Mouse (Mus musculus): Measurements from ENCODE around the gene Cdon. TPM values are rescaled to one million over a fixed set of nuclear protein-coding genes. Genes with fewer than 3 reads are reported as not detected.

The Cdon gene
- polyA plus RNA-seq, 1 experiment from 2014 or later = 4.2 TPM

- Histone ChIP-seq H3K27me3 (ENCODE audit: insufficient read depth, low read length) (no peaks in the 10 kb centered on the region), H3K27ac (ENCODE audit: low read length) (no peak overlapping the region), H3K4me1 (ENCODE audit: insufficient read depth, low read length) (no peaks in the 10 kb centered on the region), H3K4me3 (ENCODE audit: low read length) (no peak overlapping the region), H3K9me3 (ENCODE audit: low read length) (no peaks in the 10 kb centered on the region), H3K36me3 (ENCODE audit: insufficient read depth, low read length) (no peaks in the 10 kb centered on the region), H3K4me2 (replicated peaks; ENCODE audit: low read depth, low read length) (no peak overlapping the region), H3K9ac (replicated peaks; ENCODE audit: low read length) (no peak overlapping the region)
- WGBS = 53% methylated on average over 4 of the region's 4 CpGs
- ATAC-seq (ENCODE audit: low FRiP score, low TSS enrichment) = no peak
Measured at GRCm38 (mm10) chr9:35446916-35447315, 26.0 kb downstream of the Cdon start.

DNA sequence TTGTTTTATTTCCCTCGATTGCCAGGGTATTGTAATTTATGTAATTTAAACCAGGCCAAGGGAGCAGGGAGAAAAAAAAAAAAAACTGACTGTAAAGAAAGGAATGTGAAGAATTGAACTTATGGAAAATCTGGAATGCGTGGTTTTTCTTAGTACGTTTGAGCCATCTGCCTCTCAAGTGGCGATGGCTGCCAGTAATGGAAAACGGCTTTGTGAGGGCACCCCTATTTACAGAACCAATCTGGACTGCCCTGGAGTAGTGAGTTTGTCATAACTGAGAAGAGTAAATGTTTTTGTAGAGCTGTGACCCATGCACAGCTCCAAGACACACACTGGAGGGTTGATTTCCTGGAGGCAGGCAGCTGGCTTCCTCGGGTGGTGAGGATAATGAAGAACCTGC lies 32.4 kb downstream of the Cdon start:
- WGBS = 36% methylated on average over 6 of the region's 6 CpGs
- no peak overlapping the region for H3K27ac ChIP-seq (ENCODE audit: low read length)
- no peaks in the 10 kb centered on the region for H3K27me3 ChIP-seq (ENCODE audit: insufficient read depth, low read length)
- no peak overlapping the region for H3K4me3 ChIP-seq (ENCODE audit: low read length)
- H3K4me2 ChIP-seq (replicated peaks; ENCODE audit: low read depth, low read length) = no peak overlapping the region
- H3K9me3 ChIP-seq (ENCODE audit: low read length) = no peaks in the 10 kb centered on the region
- H3K4me1 ChIP-seq (ENCODE audit: insufficient read depth, low read length) = no peaks in the 10 kb centered on the region
- H3K36me3 ChIP-seq (ENCODE audit: insufficient read depth, low read length) = peaks cover 23% of the 10 kb centered on the region
- no peak for ATAC-seq (ENCODE audit: low FRiP score, low TSS enrichment)
- H3K9ac ChIP-seq (replicated peaks; ENCODE audit: low read length) = no peak overlapping the region

DNA sequence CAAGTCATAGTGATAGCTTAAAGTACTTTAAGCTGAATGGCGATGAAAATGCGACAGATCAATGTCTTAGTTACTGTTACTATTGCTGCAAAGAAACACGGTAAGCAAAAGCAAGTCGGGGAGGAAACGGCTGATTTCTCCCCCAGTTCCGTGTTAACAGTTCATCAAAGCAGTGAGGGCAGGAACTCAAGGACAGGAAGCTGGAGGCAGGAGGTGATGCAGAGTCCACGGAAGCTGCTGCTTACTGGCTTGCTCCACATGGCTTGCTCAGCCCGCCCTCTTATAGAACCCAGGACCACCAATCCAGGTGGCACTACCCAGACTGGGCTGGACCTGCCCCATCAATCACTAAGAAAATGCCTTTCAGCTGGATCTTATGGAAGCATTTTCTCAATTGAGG lies 38.7 kb downstream of the Cdon start:
- Histone ChIP-seq H3K27me3 (ENCODE audit: insufficient read depth, low read length) (no peaks in the 10 kb centered on the region), H3K9me3 (ENCODE audit: low read length) (no peaks in the 10 kb centered on the region), H3K27ac (ENCODE audit: low read length) (no peak overlapping the region), H3K4me2 (replicated peaks; ENCODE audit: low read depth, low read length) (no peak overlapping the region), H3K4me1 (ENCODE audit: insufficient read depth, low read length) (no peaks in the 10 kb centered on the region), H3K4me3 (ENCODE audit: low read length) (no peak overlapping the region), H3K9ac (replicated peaks; ENCODE audit: low read length) (no peak overlapping the region), H3K36me3 (ENCODE audit: insufficient read depth, low read length) (peaks cover 25% of the 10 kb centered on the region)
- WGBS = 47% methylated on average over 8 of the region's 8 CpGs
- peak; percentile 51; the same call in 1 of the 2 replicates for ATAC-seq (ENCODE audit: low FRiP score, low TSS enrichment)

DNA sequence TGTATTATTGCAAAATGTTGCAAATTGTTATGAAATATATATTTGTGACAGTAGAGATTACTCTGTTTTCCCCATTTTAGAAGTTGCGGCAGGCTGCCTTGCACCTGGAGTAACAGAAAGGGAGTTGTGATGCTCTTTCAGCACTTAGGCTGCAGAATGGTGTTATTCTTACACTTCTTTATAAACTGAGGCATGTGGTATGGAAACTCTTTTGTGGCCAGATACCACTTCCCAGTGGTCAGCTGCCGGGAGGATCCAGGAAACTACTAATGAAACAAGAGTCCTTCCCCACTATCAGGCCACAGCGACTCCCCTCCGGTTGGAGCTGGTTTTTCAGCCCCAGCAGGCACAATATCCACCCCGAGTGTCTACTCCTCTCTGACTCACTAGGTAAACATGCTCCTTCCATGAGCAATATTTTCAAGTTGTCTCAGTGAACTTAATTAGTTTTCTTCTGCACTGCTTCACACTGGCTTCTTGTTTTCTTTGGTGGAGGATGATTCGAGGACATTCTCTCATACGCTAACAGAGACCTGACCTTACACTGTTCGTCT lies 46.4 kb downstream of the Cdon start:
- 0 out of 2 replicates have a peak overlapping the region, but pooled peaks have one; percentile 36 for H3K9ac ChIP-seq (replicated peaks; ENCODE audit: low read length)
- peak; percentile 93 for ATAC-seq (ENCODE audit: low FRiP score, low TSS enrichment)
- H3K4me3 ChIP-seq (ENCODE audit: low read length) = no peak overlapping the region
- H3K36me3 ChIP-seq (ENCODE audit: insufficient read depth, low read length) = peaks cover 15% of the 10 kb centered on the region; the same call in 1 of the 2 replicates
- no peak overlapping the region for H3K4me2 ChIP-seq (replicated peaks; ENCODE audit: low read depth, low read length)
- H3K4me1 ChIP-seq (ENCODE audit: insufficient read depth, low read length) = peaks cover 10% of the 10 kb centered on the region; the same call in 1 of the 2 replicates
- H3K9me3 ChIP-seq (ENCODE audit: low read length) = no peaks in the 10 kb centered on the region
- no peaks in the 10 kb centered on the region for H3K27me3 ChIP-seq (ENCODE audit: insufficient read depth, low read length)
- 19% methylated on average over 8 of the region's 8 CpGs for WGBS
- peak overlapping the region; percentile 55; the same call in 1 of the 2 replicates for H3K27ac ChIP-seq (ENCODE audit: low read length)

DNA sequence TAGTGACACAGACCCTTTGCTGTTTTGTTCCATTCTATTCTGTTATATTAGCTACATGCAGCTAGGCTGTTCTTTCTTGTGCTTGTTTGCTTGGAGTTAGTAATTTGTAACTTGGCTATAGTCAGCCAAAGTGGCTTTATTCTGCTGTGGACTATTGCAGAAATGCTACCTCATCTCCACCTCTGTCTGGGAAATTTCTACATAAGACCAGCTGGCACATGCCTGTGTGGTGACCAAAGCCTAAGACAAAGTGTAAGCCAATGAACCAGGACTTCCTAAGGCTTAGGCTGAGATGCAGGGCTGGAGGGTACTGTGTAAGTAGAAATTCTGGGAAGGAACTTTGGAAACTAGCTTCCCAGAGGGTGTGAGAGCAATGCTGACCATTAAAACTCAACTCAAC lies 48.0 kb downstream of the Cdon start:
- Histone ChIP-seq H3K9ac (replicated peaks; ENCODE audit: low read length) (no peak overlapping the region), H3K4me2 (replicated peaks; ENCODE audit: low read depth, low read length) (no peak overlapping the region), H3K4me3 (ENCODE audit: low read length) (no peak overlapping the region), H3K36me3 (ENCODE audit: insufficient read depth, low read length) (peaks cover 15% of the 10 kb centered on the region; the same call in 1 of the 2 replicates), H3K27me3 (ENCODE audit: insufficient read depth, low read length) (no peaks in the 10 kb centered on the region), H3K27ac (ENCODE audit: low read length) (no peak overlapping the region), H3K4me1 (ENCODE audit: insufficient read depth, low read length) (peaks cover 10% of the 10 kb centered on the region; the same call in 1 of the 2 replicates), H3K9me3 (ENCODE audit: low read length) (no peaks in the 10 kb centered on the region)
- ATAC-seq (ENCODE audit: low FRiP score, low TSS enrichment) = no peak

GRCm38 (mm10) chr9:35474104-35474724 lies 53.3 kb downstream of the Cdon start:
- WGBS = 32% methylated on average over 10 of the region's 10 CpGs
- H3K9ac ChIP-seq (replicated peaks; ENCODE audit: low read length) = no peak overlapping the region
- H3K4me3 ChIP-seq (ENCODE audit: low read length) = no peak overlapping the region
- no peaks in the 10 kb centered on the region for H3K27me3 ChIP-seq (ENCODE audit: insufficient read depth, low read length)
- no peaks in the 10 kb centered on the region for H3K9me3 ChIP-seq (ENCODE audit: low read length)
- no peaks in the 10 kb centered on the region for H3K4me1 ChIP-seq (ENCODE audit: insufficient read depth, low read length)
- peaks cover 30% of the 10 kb centered on the region for H3K36me3 ChIP-seq (ENCODE audit: insufficient read depth, low read length)
- H3K4me2 ChIP-seq (replicated peaks; ENCODE audit: low read depth, low read length) = no peak overlapping the region
- peak; percentile 93 for ATAC-seq (ENCODE audit: low FRiP score, low TSS enrichment)
- no peak overlapping the region for H3K27ac ChIP-seq (ENCODE audit: low read length)

DNA sequence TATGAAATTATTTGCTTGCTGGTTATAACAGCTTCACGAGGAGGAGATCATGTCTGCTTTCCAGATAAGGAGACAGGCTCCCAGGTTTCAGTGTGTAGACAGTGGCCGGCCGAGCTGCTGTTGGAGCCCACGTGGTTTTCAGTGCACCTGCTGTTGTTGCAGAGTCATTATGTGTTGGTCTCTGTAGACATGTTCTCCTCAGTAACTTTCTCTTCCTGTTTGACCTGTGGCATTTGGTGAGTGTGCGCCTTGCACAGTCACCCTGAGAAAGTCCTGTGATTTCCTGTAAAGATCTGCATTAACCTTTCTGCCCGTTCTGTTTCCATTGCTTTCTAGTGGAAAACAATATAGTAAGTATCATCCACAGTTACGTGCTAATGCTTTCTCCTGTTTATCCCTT lies 54.5 kb downstream of the Cdon start:
- Histone ChIP-seq H3K9ac (replicated peaks; ENCODE audit: low read length) (no peak overlapping the region), H3K4me3 (ENCODE audit: low read length) (no peak overlapping the region), H3K4me1 (ENCODE audit: insufficient read depth, low read length) (no peaks in the 10 kb centered on the region), H3K9me3 (ENCODE audit: low read length) (no peaks in the 10 kb centered on the region), H3K27me3 (ENCODE audit: insufficient read depth, low read length) (no peaks in the 10 kb centered on the region), H3K36me3 (ENCODE audit: insufficient read depth, low read length) (peaks cover 30% of the 10 kb centered on the region), H3K27ac (ENCODE audit: low read length) (no peak overlapping the region), H3K4me2 (replicated peaks; ENCODE audit: low read depth, low read length) (no peak overlapping the region)
- ATAC-seq (ENCODE audit: low FRiP score, low TSS enrichment) = no peak
- WGBS = 92% methylated on average over 7 of the region's 7 CpGs

DNA sequence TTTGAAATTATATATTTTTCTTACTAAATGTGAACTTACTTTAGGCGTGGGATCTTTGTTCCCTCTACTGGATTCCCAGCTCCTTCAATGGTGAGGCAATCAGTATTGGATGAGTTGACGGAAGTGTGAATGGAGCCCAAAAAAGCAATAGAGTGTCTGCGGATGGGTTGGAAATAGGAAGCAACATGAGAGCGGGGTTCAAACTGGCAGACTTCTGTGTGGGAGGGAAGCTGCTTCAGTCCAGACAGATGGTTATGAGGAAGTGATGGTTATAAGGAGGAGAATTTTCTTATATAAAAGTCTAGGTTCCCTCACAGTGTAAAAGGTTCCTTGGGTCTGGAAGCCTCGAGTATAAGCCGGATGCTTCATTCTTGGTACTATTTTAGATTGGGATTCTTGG lies 58.5 kb downstream of the Cdon start:
- ATAC-seq (ENCODE audit: low FRiP score, low TSS enrichment) = no peak
- Histone ChIP-seq H3K4me3 (ENCODE audit: low read length) (no peak overlapping the region), H3K9ac (replicated peaks; ENCODE audit: low read length) (no peak overlapping the region), H3K4me1 (ENCODE audit: insufficient read depth, low read length) (0 out of 2 replicates have a peak, but pooled peaks cover 3% of the 10 kb centered on the region), H3K4me2 (replicated peaks; ENCODE audit: low read depth, low read length) (no peak overlapping the region), H3K9me3 (ENCODE audit: low read length) (no peaks in the 10 kb centered on the region), H3K27ac (ENCODE audit: low read length) (no peak overlapping the region), H3K27me3 (ENCODE audit: insufficient read depth, low read length) (no peaks in the 10 kb centered on the region), H3K36me3 (ENCODE audit: insufficient read depth, low read length) (peaks cover 22% of the 10 kb centered on the region)
- 91% methylated on average over 6 of the region's 6 CpGs for WGBS

GRCm38 (mm10) chr9:35482014-35482898 lies 61.3 kb downstream of the Cdon start:
- Histone ChIP-seq H3K27me3 (ENCODE audit: insufficient read depth, low read length) (no peaks in the 10 kb centered on the region), H3K4me2 (replicated peaks; ENCODE audit: low read depth, low read length) (no peak overlapping the region), H3K27ac (ENCODE audit: low read length) (no peak overlapping the region), H3K9ac (replicated peaks; ENCODE audit: low read length) (no peak overlapping the region), H3K36me3 (ENCODE audit: insufficient read depth, low read length) (peaks cover 21% of the 10 kb centered on the region), H3K4me3 (ENCODE audit: low read length) (no peak overlapping the region), H3K9me3 (ENCODE audit: low read length) (no peaks in the 10 kb centered on the region), H3K4me1 (ENCODE audit: insufficient read depth, low read length) (0 out of 2 replicates have a peak, but pooled peaks cover 3% of the 10 kb centered on the region)
- 50% methylated on average over 13 of the region's 13 CpGs for WGBS
- no peak; the same call in 1 of the 2 replicates for ATAC-seq (ENCODE audit: low FRiP score, low TSS enrichment)
